Mouse (Mus musculus) lung, adult 10 weeks (tissue): Measurements from ENCODE around the gene Coasy. TPM values are rescaled to one million over a fixed set of nuclear protein-coding genes. Genes with fewer than 3 reads are reported as not detected.

Experiments used
- polyA plus RNA-seq: library from polyadenylated mRNA; stranded (reverse); fragments of 350-450 nt; fragmentation: Illumina TruSeq; extraction: RNeasy Lipid Tissue Mini Kit (QIAGEN cat#74804); gene quantifications from one replicate; pipeline ENCODE4 v1.2.3, GENCODE M21; 2014; ENCODE audit warnings: low read depth, low replicate concordance; ENCODE audit not compliant: insufficient read depth

Gene Coasy
- polyA plus RNA-seq = 19.9 TPM

DNA sequence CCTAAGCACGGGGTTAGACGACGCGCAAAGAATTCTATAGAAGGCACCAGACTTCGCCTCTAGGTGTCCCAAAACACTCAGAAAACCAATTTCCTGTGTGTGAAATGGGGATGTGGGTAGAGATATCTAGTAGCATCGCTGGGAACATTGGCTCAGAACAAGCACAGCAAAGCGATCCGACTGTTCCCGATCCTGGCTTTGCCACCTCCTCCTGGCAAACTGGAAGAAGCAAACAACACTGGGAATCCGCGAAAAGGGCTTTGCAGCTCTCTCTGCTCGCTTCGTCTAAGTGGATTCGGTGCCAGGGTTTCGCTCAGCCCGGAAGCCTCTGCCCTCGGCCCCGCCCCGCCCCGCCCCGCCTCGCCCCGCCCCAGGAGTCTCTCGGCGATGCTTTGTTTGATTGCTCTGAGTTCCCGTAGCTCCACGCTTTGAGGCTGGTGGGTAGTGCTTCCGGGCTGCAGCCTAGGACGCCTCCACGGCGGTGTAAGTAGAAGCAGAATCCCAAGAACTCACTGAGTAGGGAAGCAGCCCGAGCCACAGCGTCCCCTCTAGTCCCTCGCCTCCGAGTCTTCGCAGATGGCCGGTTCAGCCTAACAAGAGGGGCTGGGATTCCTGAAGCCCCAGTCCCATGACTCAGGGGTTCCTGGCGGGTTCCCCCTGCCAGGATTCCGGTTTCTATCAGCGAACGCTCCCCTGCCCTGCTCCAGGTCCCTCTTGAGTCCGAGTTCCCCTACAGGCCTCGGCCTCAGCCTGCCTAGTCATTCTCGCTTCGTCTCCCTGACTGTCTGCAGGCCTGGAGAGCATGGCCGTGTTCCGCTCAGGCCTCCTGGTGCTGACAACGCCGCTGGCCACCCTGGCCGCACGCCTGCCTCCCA, at the start of gene Coasy:
Gene Coasy (plus strand): TSS at position 358 of the 875 bp plus-strand sequence.

DNA sequence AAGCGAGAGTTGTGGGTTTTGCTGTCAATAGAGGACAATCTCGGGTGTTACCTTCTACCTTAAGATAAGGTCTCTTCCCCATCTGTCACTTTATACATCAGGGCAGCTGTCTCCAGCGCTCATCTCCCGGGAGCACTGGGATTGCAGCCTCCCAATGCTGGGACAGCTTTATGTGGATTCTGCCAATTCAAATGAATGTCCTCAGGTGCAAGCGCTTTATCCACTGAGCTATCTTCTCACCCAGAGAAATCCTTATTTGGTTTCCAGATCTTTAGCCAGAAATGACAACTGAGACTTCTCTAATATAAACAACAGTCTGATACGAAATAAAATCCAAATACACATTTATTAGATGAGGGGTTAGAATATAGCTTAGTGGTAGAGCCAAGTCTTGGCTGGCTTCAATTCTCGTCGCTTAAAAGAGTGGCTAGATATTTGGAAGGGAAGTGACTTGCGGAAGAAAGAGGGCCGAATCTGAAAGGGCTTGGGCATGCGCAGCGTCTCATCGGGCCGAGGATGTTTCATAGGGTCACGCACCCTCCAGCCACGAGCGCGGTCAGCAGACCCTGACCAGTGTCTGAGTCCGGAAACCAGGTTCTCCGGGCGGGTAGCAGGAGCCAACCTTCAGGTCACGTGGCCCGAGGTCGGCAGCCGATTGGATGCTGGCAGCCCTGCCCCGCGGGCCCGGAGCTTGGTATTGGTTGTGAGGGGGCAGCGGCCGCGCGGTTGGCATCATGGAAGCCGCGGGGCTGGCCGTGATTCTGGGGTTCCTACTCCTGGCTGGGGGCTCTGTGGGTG, 12.8 kb upstream of the Coasy start, which contains the start of gene Naglu:
Gene Naglu (plus strand): TSS at position 622 of the 798 bp plus-strand sequence.

DNA sequence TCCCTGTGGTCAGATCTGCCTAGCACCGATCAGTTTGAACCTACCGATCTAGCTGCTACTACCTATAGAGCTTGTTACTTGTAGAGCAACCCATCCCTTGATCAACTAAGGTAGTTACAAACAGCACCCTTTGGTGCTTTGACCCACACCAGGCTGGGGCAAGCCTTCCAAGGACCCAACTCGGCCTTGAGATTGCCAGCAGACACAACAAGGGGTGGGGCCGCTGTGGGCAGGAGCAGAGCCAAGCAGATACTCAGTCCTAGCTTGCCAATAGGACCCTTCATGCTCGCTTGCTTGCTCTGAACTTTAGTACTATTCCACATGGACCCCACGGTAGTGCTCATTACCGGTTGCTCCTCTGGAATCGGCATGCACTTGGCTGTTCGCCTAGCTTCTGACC, 4.2 kb upstream of the Coasy start, which contains the start of gene Hsd17b1:
Gene Hsd17b1 (plus strand): TSS at position 291 of the 400 bp plus-strand sequence.

DNA sequence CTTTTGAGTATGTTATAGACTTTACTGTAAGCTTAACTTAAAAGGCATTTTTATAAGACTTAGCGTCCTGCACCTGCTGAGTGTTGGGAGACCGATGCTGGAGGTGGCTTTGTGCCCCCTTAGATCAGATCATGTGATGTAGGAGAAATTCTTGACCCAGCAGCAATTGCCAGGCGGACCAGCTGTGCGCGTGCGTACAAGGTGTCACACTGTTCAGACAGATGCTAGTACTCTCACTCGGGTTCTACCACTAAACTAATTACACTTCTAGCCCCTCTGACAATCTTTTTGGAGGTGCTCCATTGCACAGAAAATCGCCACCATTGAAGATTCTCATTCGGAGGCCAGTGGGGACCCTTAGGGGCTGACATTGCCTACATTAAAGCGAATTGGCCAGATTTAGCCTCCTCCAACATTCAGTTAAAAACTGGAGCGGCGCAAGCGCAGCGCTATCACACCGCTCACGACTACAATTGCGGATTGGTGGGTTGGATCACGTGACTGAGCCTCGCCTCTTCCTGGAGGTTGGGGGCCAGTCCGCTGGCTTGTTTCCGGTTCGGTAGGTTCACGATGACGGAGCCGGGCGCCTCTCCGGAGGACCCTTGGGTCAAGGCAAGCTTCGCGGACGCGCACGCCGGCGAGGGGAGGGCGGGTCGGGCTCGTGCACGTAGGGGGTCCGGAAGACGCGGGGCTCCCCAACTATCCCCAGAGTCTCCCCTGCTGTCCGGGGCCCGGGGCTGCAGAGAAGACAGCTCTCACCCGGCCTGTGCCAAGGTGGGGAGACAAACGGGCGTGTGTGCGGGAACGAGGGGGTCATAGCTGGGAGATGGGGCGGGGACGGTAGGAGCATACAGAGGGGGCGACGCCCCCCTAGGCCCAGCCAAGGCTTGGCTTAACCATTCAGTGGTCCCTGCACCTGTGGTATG, 4.7 kb downstream of the Coasy start, which contains the start of gene Mlx:
Gene Mlx (plus strand): TSS at position 522 of the 926 bp plus-strand sequence.

DNA sequence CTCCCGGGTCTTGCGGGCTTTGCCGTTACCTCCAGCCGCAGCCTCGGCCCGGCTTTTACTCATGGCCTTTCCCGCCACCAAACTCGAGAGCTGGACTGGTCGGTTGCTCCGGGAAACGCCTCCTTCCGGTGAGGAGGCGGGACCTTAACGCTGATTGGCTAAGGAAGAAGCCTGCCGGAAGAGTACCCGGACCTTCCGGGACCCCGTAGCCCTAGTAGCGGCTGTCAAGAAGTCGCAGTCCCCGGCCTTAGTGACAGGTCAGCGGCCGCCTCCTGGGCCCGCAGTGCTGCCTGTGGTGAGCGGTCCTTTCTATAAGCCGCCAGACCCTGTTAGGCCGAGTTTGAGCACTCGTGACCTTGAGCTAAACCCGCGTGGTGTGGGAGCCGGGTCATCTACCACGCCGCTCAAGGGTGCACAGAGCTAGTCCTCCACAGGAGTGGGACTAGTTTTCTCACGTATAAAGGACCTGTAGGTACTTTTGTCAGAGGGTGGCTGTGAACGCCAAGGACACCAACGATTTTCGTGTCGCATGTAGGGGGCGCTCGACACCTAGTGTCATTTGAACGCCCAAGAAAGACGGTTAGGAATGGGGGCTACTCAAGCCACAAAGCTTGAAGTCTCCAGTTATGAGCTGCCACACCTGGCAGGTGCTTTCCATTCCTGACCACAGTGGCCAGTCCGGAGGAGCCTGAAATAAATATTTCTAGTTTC, 13.1 kb downstream of the Coasy start, which contains the start of gene Psmc3ip:
Gene Psmc3ip (minus strand): TSS at position 123 of the 711 bp plus-strand sequence.

DNA sequence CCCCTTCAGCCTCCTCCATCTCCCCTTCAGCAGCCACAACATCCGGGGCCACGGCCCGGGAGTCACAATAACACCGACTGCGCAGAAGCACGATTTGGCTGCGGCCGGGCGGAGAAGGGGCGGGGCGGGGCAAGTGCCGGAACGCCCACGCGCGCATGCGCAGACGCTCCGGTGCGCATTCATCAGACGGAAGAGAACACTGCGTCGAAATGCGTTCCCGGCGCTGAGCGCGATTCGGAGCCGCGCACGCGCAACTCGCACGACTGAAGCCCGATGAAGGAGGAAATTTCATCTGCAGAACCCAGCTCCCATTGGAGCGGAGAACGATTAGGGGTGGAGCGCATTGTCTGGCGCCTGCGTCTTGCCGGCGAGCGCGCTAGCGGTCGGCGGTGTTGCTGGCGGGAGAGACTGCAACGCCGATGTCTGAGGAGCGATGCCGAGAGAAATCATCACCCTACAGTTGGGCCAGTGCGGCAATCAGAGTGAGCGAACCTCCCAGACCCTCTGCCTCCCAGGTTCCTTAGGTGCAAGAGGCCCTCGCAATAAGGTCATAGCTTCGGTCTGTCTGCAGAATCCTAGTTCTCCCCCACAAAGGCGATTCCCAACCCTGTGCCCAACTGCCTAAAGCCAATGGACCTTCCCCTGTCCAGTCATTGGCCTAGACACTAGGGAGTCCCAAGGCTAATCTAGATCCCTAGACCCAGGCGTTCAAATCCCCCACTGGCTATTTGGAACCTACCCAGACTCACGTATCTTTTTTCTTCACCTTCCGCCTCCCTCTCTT, 37.6 kb downstream of the Coasy start, which contains the start of the genes Retreg3 and Tubg1:
Gene Retreg3 (minus strand): TSS at position 133 of the 784 bp plus-strand sequence.
Gene Tubg1 (plus strand): TSS at position 178 of the 784 bp plus-strand sequence.

Other genes starting within 250 kb of the Coasy start
- gene Stat5b, start 231.8 kb upstream of the Coasy start, polyA plus RNA-seq = 16.3 TPM
- gene Stat5a, start 223.2 kb upstream of the Coasy start, polyA plus RNA-seq = 5.9 TPM
- 49.6 TPM for gene Stat3, start 143.0 kb upstream of the Coasy start, polyA plus RNA-seq
- 204 TPM for gene Cavin1, start 111.7 kb upstream of the Coasy start, polyA plus RNA-seq
- gene Atp6v0a1, start 73.1 kb upstream of the Coasy start, polyA plus RNA-seq = 24.3 TPM
- gene Naglu, start 12.6 kb upstream of the Coasy start, polyA plus RNA-seq = 10.0 TPM
- 0.35 TPM for gene Hsd17b1, start 4.2 kb upstream of the Coasy start, polyA plus RNA-seq
- 33.0 TPM for gene Mlx, start 4.7 kb downstream of the Coasy start, polyA plus RNA-seq
- 6.5 TPM for gene Psmc3ip, start 12.9 kb downstream of the Coasy start, polyA plus RNA-seq
- gene Retreg3, start 37.3 kb downstream of the Coasy start, polyA plus RNA-seq = 36.3 TPM
- gene Tubg1, start 37.4 kb downstream of the Coasy start, polyA plus RNA-seq = 16.8 TPM
- gene Tubg2, start 73.3 kb downstream of the Coasy start, polyA plus RNA-seq = 1.1 TPM
- 0.62 TPM for gene Cntnap1, start 88.0 kb downstream of the Coasy start, polyA plus RNA-seq
- gene Plekhh3, start 88.8 kb downstream of the Coasy start, polyA plus RNA-seq = 10.0 TPM
- gene Ccr10, start 92.9 kb downstream of the Coasy start, polyA plus RNA-seq = 0.13 TPM
- 23.4 TPM for gene Ezh1, start 143.9 kb downstream of the Coasy start, polyA plus RNA-seq
- 682 TPM for gene Ramp2, start 163.5 kb downstream of the Coasy start, polyA plus RNA-seq
- gene Vps25, start 171.1 kb downstream of the Coasy start, polyA plus RNA-seq = 121 TPM
- 9.4 TPM for gene Wnk4, start 178.0 kb downstream of the Coasy start, polyA plus RNA-seq
- gene Cntd1, start 196.4 kb downstream of the Coasy start, polyA plus RNA-seq = 0.25 TPM
- gene Coa3, start 196.5 kb downstream of the Coasy start, polyA plus RNA-seq = 157 TPM
- 89.2 TPM for gene Becn1, start 219.7 kb downstream of the Coasy start, polyA plus RNA-seq
- 33.8 TPM for gene Psme3, start 233.6 kb downstream of the Coasy start, polyA plus RNA-seq
- gene Aoc2, start 242.5 kb downstream of the Coasy start, polyA plus RNA-seq = 0.70 TPM
- gene Aoc3, start 248.0 kb downstream of the Coasy start, polyA plus RNA-seq = 4.7 TPM